ENCODE assay signal across 10 mouse cellular contexts in genomic region chr5:32230372-32230771, GRCm38 (mm10). TPM values are rescaled to one million over a fixed set of nuclear protein-coding genes. Genes with fewer than 3 reads are reported as not detected.
DNase-seq lines count a peak whose midpoint lies in the region; ATAC-seq and TF ChIP-seq lines count a peak whose summit lies in the region.
"Had no signal": no experiment of that assay in that cellular context is flagged by ENCODE, and none has a peak within 500 bp of the region (broad histone marks: within the 10 kb centered on the region; RNA-seq: fewer than 3 reads in every experiment).

No protein-coding gene starts in this region.

- no peaks in the 10 kb centered on the region for H3K27me3 ChIP-seq in heart, embryonic 12.5 days (replicated peaks)
- no peaks in the 10 kb centered on the region for H3K27me3 ChIP-seq in testis, adult 2 months (ENCODE audit: control insufficient read depth, insufficient read depth, low read length)
- no peaks in the 10 kb centered on the region for H3K27me3 ChIP-seq in neural tube, embryonic 11.5 days (ENCODE audit: control insufficient read depth, insufficient read depth, low read length)
- H3K27me3 ChIP-seq: embryonic facial prominence, embryonic 12.5 days; liver, embryonic 13.5 days had no signal

- no peaks in the 10 kb centered on the region for H3K36me3 ChIP-seq in heart, embryonic 12.5 days
- H3K36me3 ChIP-seq in testis, adult 2 months (ENCODE audit: control insufficient read depth, insufficient read depth, low read length), result no peaks in the 10 kb centered on the region
- H3K36me3 ChIP-seq in neural tube, embryonic 11.5 days (ENCODE audit: control insufficient read depth, insufficient read depth, low read length), result no peaks in the 10 kb centered on the region
- H3K36me3 ChIP-seq: embryonic facial prominence, embryonic 12.5 days; liver, embryonic 13.5 days had no signal

- peak; percentile 54; the same call in 1 of the 2 replicates for TF ChIP-seq CTCF in testis, adult 2 months (IDR thresholded peaks at IDR 0.05; ENCODE audit: control insufficient read depth, insufficient read depth, insufficient replicate concordance, low read depth, low read length)

- 43% methylated on average over 4 of the region's 4 CpGs for WGBS in heart, embryonic 12.5 days
- WGBS in neural tube, embryonic 11.5 days, result 41% methylated on average over 4 of the region's 4 CpGs

- no peak overlapping the region for H3K4me2 ChIP-seq in heart, embryonic 12.5 days
- no peak overlapping the region for H3K4me2 ChIP-seq in neural tube, embryonic 11.5 days (ENCODE audit: low read depth)
- H3K4me2 ChIP-seq: embryonic facial prominence, embryonic 12.5 days; liver, embryonic 13.5 days had no signal

- peak; percentile 9 to 27 for DNase-seq in heart, postnatal 10 days
- no peak for DNase-seq in testis, postnatal 14 days (ENCODE audit: low spot score)
- peak; percentile 41 for DNase-seq in embryo, embryonic 9.5 days (ENCODE audit: extremely low spot score)
- DNase-seq in neural tube, embryonic 11.5 days (ENCODE audit: low spot score), result peak; percentile 44
- no peak for DNase-seq in layer of hippocampus, postnatal 25 days (ENCODE audit: extremely low spot score in 1 of 2, low spot score in 1 of 2)
- DNase-seq in left cerebral cortex, postnatal 10 days (ENCODE audit: extremely low spot score in 1 of 2, low spot score in 2 of 2), result no peak
- DNase-seq: liver, embryonic 13.5 days had no signal

- no peak overlapping the region for H3K4me3 ChIP-seq in heart, embryonic 12.5 days
- H3K4me3 ChIP-seq in testis, adult 2 months (ENCODE audit: control insufficient read depth, low read depth, low read length), result no peak overlapping the region
- H3K4me3 ChIP-seq in neural tube, embryonic 11.5 days (ENCODE audit: low read depth, low read length), result no peak overlapping the region
- H3K4me3 ChIP-seq: embryonic facial prominence, embryonic 12.5 days; liver, embryonic 13.5 days had no signal

- no peaks in the 10 kb centered on the region for H3K9me3 ChIP-seq in heart, embryonic 12.5 days (replicated peaks)
- H3K9me3 ChIP-seq in neural tube, embryonic 11.5 days (ENCODE audit: control insufficient read depth, low read length), result no peaks in the 10 kb centered on the region
- H3K9me3 ChIP-seq: embryonic facial prominence, embryonic 12.5 days; liver, embryonic 13.5 days had no signal

- TF ChIP-seq POLR2A in testis, adult 2 months (IDR thresholded peaks at IDR 0.05; ENCODE audit: control insufficient read depth, low read depth, low read length), result no peak

- ATAC-seq in heart, embryonic 12.5 days (ENCODE audit: insufficient number of reproducible peaks, low FRiP score), result no peak
- ATAC-seq in neural tube, embryonic 11.5 days (ENCODE audit: insufficient read depth, low FRiP score, low TSS enrichment), result no peak

- H3K9ac ChIP-seq in heart, embryonic 12.5 days, result no peak overlapping the region
- no peak overlapping the region for H3K9ac ChIP-seq in neural tube, embryonic 11.5 days (ENCODE audit: low read length)
- H3K9ac ChIP-seq: embryonic facial prominence, embryonic 12.5 days; liver, embryonic 13.5 days had no signal

- intact Hi-C loops in heart, postnatal 10 days (cut with DNase I), result no loop called here
- intact Hi-C loops in left cerebral cortex, postnatal 10 days (cut with DNase I), result no loop called here

- H3K4me1 ChIP-seq in heart, embryonic 12.5 days (replicated peaks), result no peaks in the 10 kb centered on the region
- H3K4me1 ChIP-seq in testis, adult 2 months (ENCODE audit: control insufficient read depth, insufficient read depth, low read length), result peaks cover 3% of the 10 kb centered on the region
- no peaks in the 10 kb centered on the region for H3K4me1 ChIP-seq in neural tube, embryonic 11.5 days (ENCODE audit: control insufficient read depth, insufficient read depth, low read length)
- H3K4me1 ChIP-seq: embryonic facial prominence, embryonic 12.5 days; liver, embryonic 13.5 days had no signal

- H3K27ac ChIP-seq in heart, embryonic 12.5 days (ENCODE audit: poor library complexity, severe bottlenecking), result no peak overlapping the region
- no peak overlapping the region for H3K27ac ChIP-seq in testis, adult 2 months (ENCODE audit: control insufficient read depth, insufficient read depth, low read depth, low read length)
- H3K27ac ChIP-seq in neural tube, embryonic 11.5 days (ENCODE audit: low read depth, low read length), result no peak overlapping the region
- H3K27ac ChIP-seq: embryonic facial prominence, embryonic 12.5 days; liver, embryonic 13.5 days had no signal

RNA-seq across cellular contexts. Expression of gene Plb1, which starts 2.1 kb away (rescaled TPM):
- 1 to 10 TPM; 1.8 to 2.1 TPM for total RNA-seq in heart, postnatal 10 days (2021)
- 0.91 and 1.1 TPM in 2 replicates for polyA plus RNA-seq in heart, embryonic 12.5 days (2016; fragmentation: Nextera tagmentation; extraction: Ambion mirVana)
- polyA plus RNA-seq in testis, adult 2 months (2012; rRNA removed), result 77.1 and 78.5 TPM in 2 replicates
- polyA plus RNA-seq in neural tube, embryonic 11.5 days (2014; fragmentation: Nextera tagmentation; extraction: Ambion mirVana), result 0.15 and 0.22 TPM in 2 replicates
- total RNA-seq in layer of hippocampus, postnatal 25 days (2021), result 1 to 10 TPM in 1 of 2 experiments, under 1 TPM in 1; 0.42 to 1.2 TPM
- 1 to 10 TPM; 1.8 to 5.2 TPM for total RNA-seq in left cerebral cortex, postnatal 10 days (2021)
- polyA plus RNA-seq: liver, embryonic 13.5 days had no signal

Comparison
In these comparisons a context has a peak if more than half of its experiments do, and no peak if none do; other contexts are left out.
1. DNase-seq: peak in heart, postnatal 10 days (2 of 2), embryo, embryonic 9.5 days (single experiment) and neural tube, embryonic 11.5 days (single experiment); none in testis, postnatal 14 days (single experiment), layer of hippocampus, postnatal 25 days (0 of 2) and left cerebral cortex, postnatal 10 days (0 of 2).